In the genomic region with DNA sequence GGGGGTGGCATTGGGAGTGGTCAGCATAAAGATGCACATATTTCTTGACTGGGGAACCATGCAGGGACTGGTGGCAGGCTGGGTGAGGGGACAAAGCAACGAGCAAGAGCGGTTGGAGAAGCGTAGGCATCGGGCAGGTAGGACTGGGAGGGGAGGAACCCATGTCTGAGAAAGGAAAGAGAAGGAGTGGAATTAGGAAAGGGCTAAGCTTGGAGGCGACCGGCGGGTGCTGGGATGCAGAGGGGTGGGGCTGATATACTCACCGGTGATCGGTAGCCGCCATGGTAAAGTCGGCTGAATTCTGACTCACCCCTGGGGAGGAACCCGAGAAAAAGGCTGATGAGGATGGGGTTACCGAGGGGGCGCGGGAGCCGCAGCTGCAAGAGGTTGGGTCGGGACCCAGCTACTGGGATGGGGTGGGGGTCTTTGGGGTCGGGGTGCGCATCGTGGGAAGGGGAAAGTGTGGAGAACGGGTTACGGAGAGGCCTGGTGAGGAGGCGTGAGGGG, we compare ENCODE assay signal across 8 mouse cellular contexts. TPM values are rescaled to one million over a fixed set of nuclear protein-coding genes. Genes with fewer than 3 reads are reported as not detected.
A peak's percentile ranks its signal among the peaks of the same experiment; 100 is the strongest.
DNase-seq lines count a peak whose midpoint lies in the region; ATAC-seq lines count a peak whose summit lies in the region.

A gene (plus strand): TSS at position 51 of the 507 bp plus-strand sequence.

- peak within 1 kb of the TSS; percentile 98 for H3K4me3 ChIP-seq in embryonic facial prominence, embryonic 11.5 days (ENCODE audit: low read depth, low read length)
- H3K4me3 ChIP-seq in heart, embryonic 14.5 days (ENCODE audit: control insufficient read depth in 1 of 2, insufficient read depth in 1 of 2, low read depth in 1 of 2, low read length in 2 of 2), result peak within 1 kb of the TSS; percentile 88 to 98
- peak within 1 kb of the TSS; percentile 64 for H3K4me3 ChIP-seq in midbrain, embryonic 16.5 days (ENCODE audit: low read depth, low read length)

- DNase-seq in embryo, embryonic 10.5 days (ENCODE audit: low spot score), result peak; percentile 33
- DNase-seq in embryo, embryonic 9.5 days (ENCODE audit: extremely low spot score), result no peak
- DNase-seq in embryonic facial prominence, embryonic 11.5 days (ENCODE audit: low spot score), result no peak
- DNase-seq in left cerebral cortex, postnatal 14 days (ENCODE audit: low spot score in 2 of 2), result no peak
- no peak for DNase-seq in urinary bladder, postnatal 25 days (ENCODE audit: low spot score)

- H3K4me1 ChIP-seq in embryonic facial prominence, embryonic 11.5 days (ENCODE audit: control insufficient read depth, insufficient read depth, low read length), result no peaks in the 10 kb centered on the region; the same call in none of the 2 replicates
- peaks cover 5 to 26% of the 10 kb centered on the region in 2 experiments for H3K4me1 ChIP-seq in heart, embryonic 14.5 days (ENCODE audit: control insufficient read depth in 2 of 2, insufficient read depth in 2 of 2, low read length in 2 of 2)
- peaks cover 21% of the 10 kb centered on the region for H3K4me1 ChIP-seq in midbrain, embryonic 16.5 days (ENCODE audit: control insufficient read depth, insufficient read depth, low read length)

- H3K4me2 ChIP-seq in embryonic facial prominence, embryonic 11.5 days (ENCODE audit: low read depth, low read length), result peak within 1 kb of the TSS; percentile 78
- peak within 1 kb of the TSS; percentile 92 for H3K4me2 ChIP-seq in heart, embryonic 14.5 days (ENCODE audit: low read length)
- peak within 1 kb of the TSS; percentile 84 for H3K4me2 ChIP-seq in midbrain, embryonic 16.5 days (ENCODE audit: low read length)

- H3K9ac ChIP-seq in embryonic facial prominence, embryonic 11.5 days (replicated peaks; ENCODE audit: low read length), result peak within 1 kb of the TSS; percentile 89
- H3K9ac ChIP-seq in heart, embryonic 14.5 days (ENCODE audit: low read length), result peak within 1 kb of the TSS; percentile 94
- H3K9ac ChIP-seq in midbrain, embryonic 16.5 days (ENCODE audit: low read depth, low read length), result peak within 1 kb of the TSS; percentile 81

- ATAC-seq in CD4-positive, CD25-positive, alpha-beta regulatory T cell, adult 4 months, result no peak
- ATAC-seq in embryonic facial prominence, embryonic 11.5 days (replicated peaks; ENCODE audit: insufficient number of reproducible peaks, low FRiP score, low TSS enrichment, low read depth), result no peak
- 0 out of 2 replicates have a peak, but pooled peaks have one; percentile 1 for ATAC-seq in heart, embryonic 14.5 days (ENCODE audit: insufficient number of reproducible peaks, insufficient read depth, low FRiP score, low read depth)
- no peak; the same call in 1 of the 2 replicates for ATAC-seq in midbrain, embryonic 16.5 days

- WGBS in embryonic facial prominence, embryonic 11.5 days, result under 1% methylated on average over 23 of the region's 23 CpGs
- under 1% methylated on average over 23 of the region's 23 CpGs for WGBS in heart, embryonic 14.5 days
- under 1% methylated on average over 23 of the region's 23 CpGs for WGBS in midbrain, embryonic 16.5 days

- H3K9me3 ChIP-seq in embryonic facial prominence, embryonic 11.5 days (replicated peaks; ENCODE audit: control insufficient read depth, low read length), result no peaks in the 10 kb centered on the region
- H3K9me3 ChIP-seq in heart, embryonic 14.5 days (ENCODE audit: control insufficient read depth, low read length), result no peaks in the 10 kb centered on the region
- H3K9me3 ChIP-seq in midbrain, embryonic 16.5 days (replicated peaks; ENCODE audit: control insufficient read depth, low read length, poor library complexity, severe bottlenecking), result no peaks in the 10 kb centered on the region

- no peaks in the 10 kb centered on the region for H3K36me3 ChIP-seq in embryonic facial prominence, embryonic 11.5 days (replicated peaks; ENCODE audit: control insufficient read depth, insufficient read depth, low read depth, low read length)
- peaks cover 44% of the 10 kb centered on the region for H3K36me3 ChIP-seq in heart, embryonic 14.5 days (ENCODE audit: control insufficient read depth, insufficient read depth, low read length)
- H3K36me3 ChIP-seq in midbrain, embryonic 16.5 days (ENCODE audit: control insufficient read depth, insufficient read depth, low read length), result peaks cover 9% of the 10 kb centered on the region; the same call in 1 of the 2 replicates

- H3K27me3 ChIP-seq in embryonic facial prominence, embryonic 11.5 days (ENCODE audit: control insufficient read depth, insufficient read depth, low read length), result no peaks in the 10 kb centered on the region
- no peaks in the 10 kb centered on the region for H3K27me3 ChIP-seq in heart, embryonic 14.5 days (ENCODE audit: control insufficient read depth, insufficient read depth, low read length)
- no peaks in the 10 kb centered on the region for H3K27me3 ChIP-seq in midbrain, embryonic 16.5 days (ENCODE audit: control insufficient read depth, insufficient read depth, low read depth, low read length)

- 0 out of 2 replicates have a peak within 1 kb of the TSS, but pooled peaks have one; percentile 13 for H3K27ac ChIP-seq in embryonic facial prominence, embryonic 11.5 days (replicated peaks; ENCODE audit: low read depth, low read length)
- H3K27ac ChIP-seq in heart, embryonic 14.5 days (replicated peaks in 1 of 2; ENCODE audit: control insufficient read depth in 1 of 2, insufficient read depth in 1 of 2, low read depth in 2 of 2, low read length in 2 of 2), result peak within 1 kb of the TSS; percentile 64 to 80
- peak within 1 kb of the TSS; percentile 62 for H3K27ac ChIP-seq in midbrain, embryonic 16.5 days (ENCODE audit: low read length)

- intact Hi-C loops in left cerebral cortex, postnatal 14 days (cut with DNase I), result loop anchor here (5.0 kb wide), 1 partner anchor 50 kb away; a partner anchor contains a TSS

RNA-seq across cellular contexts. Expression of the gene that starts here (rescaled TPM):
- polyA plus RNA-seq in CD4-positive, CD25-positive, alpha-beta regulatory T cell, adult 4 months (2017; shearing (Covaris generic)), result 10 to 100 TPM; 18.1 to 21.3 TPM
- 14.9 and 15.2 TPM in 2 replicates for polyA plus RNA-seq in embryonic facial prominence, embryonic 11.5 days (2014; fragmentation: Nextera tagmentation; extraction: Ambion mirVana)
- 19.3 and 22.6 TPM in 2 replicates for polyA plus RNA-seq in heart, embryonic 14.5 days (2014; fragmentation: Nextera tagmentation; extraction: Ambion mirVana)
- total RNA-seq in left cerebral cortex, postnatal 14 days (2021), result 10 to 100 TPM; 78.9 to 83.9 TPM
- polyA plus RNA-seq in midbrain, embryonic 16.5 days (2015; fragmentation: Nextera tagmentation; extraction: Ambion mirVana), result 31.8 and 35.7 TPM in 2 replicates

Comparison
In these comparisons a context has a peak if more than half of its experiments do, and no peak if none do; other contexts are left out.
1. H3K27ac ChIP-seq: peak in every context shown above with its lines; median percentile 72 in heart, embryonic 14.5 days; 62 in midbrain, embryonic 16.5 days; 13 in embryonic facial prominence, embryonic 11.5 days.